Mouse (Mus musculus) small intestine, adult 2 months (tissue): ENCODE data around the gene H1f0. TPM values are rescaled to one million over a fixed set of nuclear protein-coding genes. Genes with fewer than 3 reads are reported as not detected.
A peak's percentile ranks its signal among the peaks of the same experiment; 100 is the strongest.

Experiments used
- H3K27ac ChIP-seq: fragments of 200-500 bp; 2 replicates; pipeline ENCODE4 v1.5.1; 2012; ENCODE audit warnings: low read depth, low read length, control low read depth, inconsistent platforms; ENCODE audit not compliant: insufficient read depth
- H3K27me3 ChIP-seq: fragments of 200-500 bp; 2 replicates; pipeline ENCODE4 v1.6.1; 2012; ENCODE audit warnings: mild to moderate bottlenecking, moderate library complexity, low read length, inconsistent platforms; ENCODE audit not compliant: control insufficient read depth, insufficient read depth
- H3K36me3 ChIP-seq: fragments of 200-500 bp; 2 replicates; pipeline ENCODE4 v1.6.1; 2012; ENCODE audit warnings: mild to moderate bottlenecking, low read length, control low read depth, inconsistent platforms; ENCODE audit not compliant: control insufficient read depth, insufficient read depth
- H3K4me1 ChIP-seq: fragments of 200-500 bp; 2 replicates; pipeline ENCODE4 v1.6.1; 2012; ENCODE audit warnings: low read length, inconsistent platforms, mixed read lengths; ENCODE audit not compliant: control insufficient read depth, insufficient read depth, insufficient read length
- H3K4me3 ChIP-seq: fragments of 200-500 bp; 2 replicates; pipeline ENCODE4 v1.5.1; 2012; ENCODE audit warnings: low read depth, mild to moderate bottlenecking, control low read depth, inconsistent platforms, low read length, moderate library complexity
- CTCF ChIP-seq: fragments of 200-500 bp; IDR thresholded peaks from 2 replicates; pipeline ENCODE4 v1.5.1; 2012; ENCODE audit warnings: low read depth, mild to moderate bottlenecking, control low read depth, inconsistent platforms, low read length, moderate library complexity, mixed read lengths; ENCODE audit not compliant: insufficient replicate concordance, insufficient read length; ENCODE audit errors: extremely low read depth
- POLR2A ChIP-seq: fragments of 200-500 bp; IDR thresholded peaks from 2 replicates; pipeline ENCODE4 v1.6.1; 2012; ENCODE audit warnings: low read depth, mild to moderate bottlenecking, control low read depth, inconsistent platforms, low read length, moderate library complexity
- WGBS: fragments of 180-500 bp; shearing (Covaris S2); methylation state at CpG from one replicate; pipeline ENCODE4 v1.1.7; 2018; 5-methylcytosine and 5-hydroxymethylcytosine counted together
- polyA plus RNA-seq: library from polyadenylated mRNA; depleted of rRNA; stranded (reverse); fragments of >200 nt; gene quantifications from 2 replicates; pipeline ENCODE4 v1.2.3, GENCODE M21; 2012

Gene H1f0
- polyA plus RNA-seq, 1 experiment = 218 TPM

DNA sequence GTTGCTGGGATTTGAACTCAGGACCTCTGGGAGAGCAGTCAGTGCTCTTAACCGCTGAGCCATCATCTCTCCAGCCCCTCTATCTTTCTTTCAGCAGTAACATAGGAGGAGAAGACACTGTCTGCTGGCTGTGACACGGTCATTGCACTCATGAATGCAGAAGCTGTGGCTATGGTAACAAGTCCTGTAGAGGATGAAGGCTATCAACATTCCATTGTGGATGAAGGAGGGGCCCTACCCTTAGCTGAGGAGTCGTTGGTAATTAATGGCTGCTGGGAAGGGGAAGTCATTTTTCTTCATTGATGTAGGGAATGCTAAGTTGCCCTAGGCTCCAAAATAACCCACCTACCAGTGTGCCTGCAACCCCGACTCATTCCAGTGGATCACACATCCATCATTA, 10.1 kb upstream of the H1f0 start:
- WGBS = 56% methylated on average over 4 of the region's 4 CpGs
- peaks cover 9% of the 10 kb centered on the region for H3K4me1 ChIP-seq

DNA sequence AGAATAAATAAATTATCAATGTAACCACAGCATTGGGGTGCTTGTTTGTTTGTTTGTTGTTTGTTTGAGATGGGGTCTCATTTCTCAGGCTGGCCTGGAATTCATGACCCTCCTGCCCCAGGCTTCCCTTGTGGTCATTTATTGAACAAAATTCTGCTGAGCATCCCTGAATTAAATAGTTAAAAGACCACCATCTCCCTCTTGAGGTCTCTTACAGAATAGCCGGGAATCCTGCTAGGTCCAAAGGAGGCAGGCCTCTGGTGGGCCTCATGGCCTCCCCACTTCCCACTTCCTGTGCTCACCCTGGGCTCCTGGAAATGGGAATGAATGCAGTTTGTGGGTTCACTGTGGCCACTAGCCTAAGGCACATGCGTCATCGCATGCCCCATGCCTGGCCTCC, 9.4 kb upstream of the H1f0 start:
- Histone ChIP-seq H3K4me1 (peaks cover 14% of the 10 kb centered on the region), H3K36me3 (no peaks in the 10 kb centered on the region), H3K27ac (no peak overlapping the region), H3K4me3 (no peak overlapping the region), H3K27me3 (no peaks in the 10 kb centered on the region)
- WGBS = 85% methylated on average over 3 of the region's 3 CpGs
- no peak for TF ChIP-seq CTCF
- TF ChIP-seq POLR2A = no peak

More for the DNA sequence above, 10.1 kb upstream of the H1f0 start:
- H3K27ac ChIP-seq = no peak overlapping the region
- TF ChIP-seq POLR2A (no peak), CTCF (no peak)
- H3K36me3 ChIP-seq = no peaks in the 10 kb centered on the region
- no peaks in the 10 kb centered on the region for H3K27me3 ChIP-seq
- H3K4me3 ChIP-seq = no peak overlapping the region

GRCm38 (mm10) chr15:79022671-79023230, 5.5 kb upstream of the H1f0 start:
- Histone ChIP-seq H3K36me3 (no peaks in the 10 kb centered on the region), H3K27ac (0 out of 2 replicates have a peak overlapping the region, but pooled peaks have one; percentile 14), H3K27me3 (no peaks in the 10 kb centered on the region), H3K4me1 (peaks cover 22% of the 10 kb centered on the region), H3K4me3 (no peak overlapping the region)
- no peak for TF ChIP-seq POLR2A
- TF ChIP-seq CTCF = no peak
- 58% methylated on average over 10 of the region's 10 CpGs for WGBS

- TF ChIP-seq CTCF = no peak
- TF ChIP-seq POLR2A = no peak
- Histone ChIP-seq H3K27ac (no peak overlapping the region), H3K36me3 (no peaks in the 10 kb centered on the region), H3K4me3 (no peak overlapping the region), H3K4me1 (peaks cover 22% of the 10 kb centered on the region), H3K27me3 (no peaks in the 10 kb centered on the region)
- WGBS = 25% methylated on average over 1 of the region's 1 CpGs
Measured at GRCm38 (mm10) chr15:79023366-79023765, 4.9 kb upstream of the H1f0 start.

DNA sequence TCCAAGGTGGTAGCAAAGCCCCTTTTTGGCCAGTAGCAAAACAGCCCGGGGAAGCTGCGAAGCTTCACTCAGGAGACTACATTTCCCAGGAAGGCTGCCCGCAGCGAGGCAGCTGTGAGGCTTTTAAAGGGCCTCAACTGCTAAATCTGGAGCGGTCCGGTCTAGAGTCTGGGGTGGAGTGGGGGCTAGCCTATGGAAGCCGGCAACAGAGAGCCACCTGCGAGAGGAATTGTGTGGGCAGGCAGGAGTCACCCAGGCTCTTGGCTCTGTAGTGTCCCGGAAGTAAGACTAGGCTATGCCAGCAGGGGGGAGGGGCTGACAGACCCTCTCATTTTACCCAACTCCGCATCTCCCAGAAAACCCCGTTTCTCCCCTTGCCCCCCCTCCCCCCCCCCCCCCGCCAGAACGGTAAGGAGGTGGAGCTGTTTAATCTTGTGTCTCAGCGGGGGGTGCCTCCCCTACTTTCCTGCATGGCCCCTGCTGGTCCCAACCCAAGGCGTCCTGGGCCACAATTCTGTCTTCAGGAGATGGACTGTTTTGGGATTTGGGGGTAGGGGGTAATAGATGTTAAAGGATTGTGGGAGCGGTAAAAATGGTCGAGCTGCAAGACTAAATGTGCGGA, 2.5 kb upstream of the H1f0 start:
- H3K36me3 ChIP-seq = no peaks in the 10 kb centered on the region
- peak overlapping the region; percentile 64; the same call in 1 of the 2 replicates for H3K27ac ChIP-seq
- no peak for TF ChIP-seq CTCF
- no peak for TF ChIP-seq POLR2A
- 15% methylated on average over 18 of the region's 18 CpGs for WGBS
- peak overlapping the region; percentile 28 for H3K4me3 ChIP-seq
- no peaks in the 10 kb centered on the region for H3K27me3 ChIP-seq
- peaks cover 22% of the 10 kb centered on the region for H3K4me1 ChIP-seq

DNA sequence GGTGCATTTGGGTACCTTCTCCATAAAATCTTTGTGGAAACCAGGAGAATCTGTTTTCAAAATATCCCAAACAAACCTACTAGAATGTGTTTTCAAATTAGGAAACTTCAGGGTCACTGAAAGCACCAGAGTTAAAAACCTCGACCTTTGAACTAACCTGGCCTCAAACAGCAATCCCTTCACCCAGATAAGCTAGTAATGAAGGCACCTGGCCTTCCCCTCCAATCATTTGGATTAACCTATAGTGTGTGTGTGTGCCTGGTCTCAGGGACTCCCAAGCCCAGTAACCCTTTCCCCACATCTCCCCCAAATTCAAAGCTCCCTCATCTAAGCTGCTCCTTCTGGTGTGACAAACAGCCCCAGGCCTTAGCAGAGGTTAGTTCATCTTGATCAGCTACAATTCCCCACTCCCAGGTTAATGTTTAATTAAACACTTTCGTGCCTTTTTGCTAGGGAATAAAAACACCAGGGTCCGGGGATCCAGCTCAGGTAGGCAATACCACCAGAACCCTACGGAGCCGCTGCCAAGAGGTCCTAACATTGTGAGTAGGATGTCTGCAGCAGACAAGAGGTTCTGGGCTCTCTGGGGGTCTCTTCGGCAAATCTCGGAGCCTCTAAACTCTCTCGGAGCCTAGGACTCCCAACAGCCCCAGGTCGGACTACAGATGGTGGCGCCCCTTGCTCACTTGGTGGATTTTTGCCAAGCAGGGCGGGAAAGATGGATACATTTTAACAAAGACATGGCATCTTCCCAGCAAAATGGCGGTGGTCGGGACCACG, 1.5 kb upstream of the H1f0 start:
- Histone ChIP-seq H3K27me3 (no peaks in the 10 kb centered on the region), H3K4me1 (peaks cover 26% of the 10 kb centered on the region), H3K4me3 (peak overlapping the region; percentile 98), H3K36me3 (no peaks in the 10 kb centered on the region), H3K27ac (peak overlapping the region; percentile 92)
- 24% methylated on average over 14 of the region's 14 CpGs for WGBS
- TF ChIP-seq POLR2A (no peak), CTCF (no peak)
